Mouse (Mus musculus) cortical plate, adult 2 months (tissue): Measurements from ENCODE around the gene Psme3.

Experiments used
- CTCF ChIP-seq: fragments of 200-500 bp; IDR thresholded peaks from 2 replicates; pipeline ENCODE4 v1.5.1; 2011; ENCODE audit warnings: mild to moderate bottlenecking, control low read depth, low read length; ENCODE audit not compliant: insufficient read depth; ENCODE audit errors: extremely low read depth
- POLR2A ChIP-seq: fragments of 200-500 bp; IDR thresholded peaks from 2 replicates; pipeline ENCODE4 v1.6.1; 2011; ENCODE audit warnings: mild to moderate bottlenecking, low read length, control low read depth; ENCODE audit not compliant: insufficient read depth; ENCODE audit errors: extremely low read depth

DNA sequence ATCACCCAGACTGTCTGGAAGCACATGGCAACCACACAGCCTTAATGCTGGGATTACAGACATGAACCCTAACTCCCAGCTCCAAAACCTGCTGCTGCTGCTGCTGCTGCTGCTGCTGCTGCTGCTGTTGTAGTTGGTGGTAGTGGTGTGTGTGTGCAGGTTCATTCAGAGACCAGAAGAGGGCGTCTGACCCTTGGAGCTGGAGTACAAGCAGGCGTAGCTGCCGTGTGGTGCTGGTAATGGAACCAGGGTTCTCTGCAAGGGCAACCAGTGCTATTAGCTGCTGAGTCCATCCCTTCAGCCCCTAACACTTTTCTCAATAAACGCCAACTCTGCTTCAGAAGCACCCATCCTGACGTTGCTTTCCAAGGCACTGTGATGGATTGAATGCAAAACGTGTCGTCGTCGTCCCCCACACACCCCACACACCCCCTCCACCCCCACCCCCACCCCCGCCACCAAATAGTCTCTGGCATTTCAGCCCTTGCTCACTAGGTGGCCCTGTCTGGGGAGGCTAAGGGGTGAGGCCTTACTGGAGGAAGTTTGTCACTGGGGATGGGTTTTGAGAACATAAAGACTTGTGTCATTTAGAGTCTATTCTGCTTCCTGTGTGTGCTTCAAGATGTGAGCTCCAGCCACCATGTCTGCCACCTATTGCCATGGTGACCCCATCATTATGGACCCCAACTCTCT is 31.2 kb downstream of the Psme3 start:
- no peak for TF ChIP-seq CTCF
- no peak for TF ChIP-seq POLR2A
